Mouse (Mus musculus): Measurements from ENCODE around the gene Lypla2. TPM values are rescaled to one million over a fixed set of nuclear protein-coding genes. Genes with fewer than 3 reads are reported as not detected.

The Lypla2 gene
- 73.0 and 77.4 TPM in 2 replicates for polyA plus RNA-seq (2016; fragmentation: Nextera tagmentation; extraction: Ambion mirVana)

- H3K4me2 ChIP-seq, result peak within 1 kb of the TSS; percentile 92
- WGBS, result 3% methylated on average over 19 of the region's 19 CpGs
- H3K9ac ChIP-seq, result peak within 1 kb of the TSS; percentile 93
- H3K27me3 ChIP-seq (replicated peaks), result no peaks in the 10 kb centered on the region
- peaks cover 59% of the 10 kb centered on the region for H3K36me3 ChIP-seq
- peak; percentile 82 for ATAC-seq (ENCODE audit: insufficient number of reproducible peaks, low FRiP score)
- H3K4me1 ChIP-seq (replicated peaks), result peaks cover 22% of the 10 kb centered on the region
- no peaks in the 10 kb centered on the region for H3K9me3 ChIP-seq (replicated peaks)
- H3K27ac ChIP-seq (ENCODE audit: poor library complexity, severe bottlenecking), result peak within 1 kb of the TSS; percentile 41; the same call in 1 of the 2 replicates
- H3K4me3 ChIP-seq, result peak within 1 kb of the TSS; percentile 89
Observed at GRCm38 (mm10) chr4:135972556-135972906, at the start of gene Lypla2. TSS of gene Lypla2 (minus strand) at chr4:135972626.

GRCm38 (mm10) chr4:136021549-136022047 is 49.2 kb upstream of the Lypla2 start, which contains the start of gene Eloa:
TSS of gene Eloa (minus strand) at chr4:136021763.
- peak within 1 kb of the TSS; percentile 95 for H3K4me2 ChIP-seq
- no peaks in the 10 kb centered on the region for H3K36me3 ChIP-seq
- H3K27me3 ChIP-seq (replicated peaks), result no peaks in the 10 kb centered on the region
- peak within 1 kb of the TSS; percentile 98 for H3K4me3 ChIP-seq
- H3K9me3 ChIP-seq (replicated peaks), result no peaks in the 10 kb centered on the region
- H3K27ac ChIP-seq (ENCODE audit: poor library complexity, severe bottlenecking), result peak within 1 kb of the TSS; percentile 81
- peak within 1 kb of the TSS; percentile 99 for H3K9ac ChIP-seq
- WGBS, result under 1% methylated on average over 41 of the region's 48 CpGs
- ATAC-seq (ENCODE audit: insufficient number of reproducible peaks, low FRiP score), result peak; percentile 100
- peaks cover 14% of the 10 kb centered on the region for H3K4me1 ChIP-seq (replicated peaks)

GRCm38 (mm10) chr4:136020743-136021548 is 48.5 kb upstream of the Lypla2 start:
- peak overlapping the region; percentile 95 for H3K4me2 ChIP-seq
- H3K9me3 ChIP-seq (replicated peaks), result no peaks in the 10 kb centered on the region
- H3K4me1 ChIP-seq (replicated peaks), result peaks cover 18% of the 10 kb centered on the region
- H3K9ac ChIP-seq, result peak overlapping the region; percentile 99
- H3K4me3 ChIP-seq, result peak overlapping the region; percentile 98
- H3K27ac ChIP-seq (ENCODE audit: poor library complexity, severe bottlenecking), result peak overlapping the region; percentile 81
- WGBS, result under 1% methylated on average over 49 of the region's 62 CpGs
- H3K27me3 ChIP-seq (replicated peaks), result no peaks in the 10 kb centered on the region
- peak; percentile 75 for ATAC-seq (ENCODE audit: insufficient number of reproducible peaks, low FRiP score)
- no peaks in the 10 kb centered on the region for H3K36me3 ChIP-seq

- no peaks in the 10 kb centered on the region for H3K9me3 ChIP-seq (replicated peaks)
- H3K27ac ChIP-seq (ENCODE audit: poor library complexity, severe bottlenecking), result no peak overlapping the region
- 84% methylated on average over 3 of the region's 3 CpGs for WGBS
- no peak overlapping the region for H3K4me3 ChIP-seq
- ATAC-seq (ENCODE audit: insufficient number of reproducible peaks, low FRiP score), result no peak
- no peaks in the 10 kb centered on the region for H3K27me3 ChIP-seq (replicated peaks)
- peaks cover 18% of the 10 kb centered on the region for H3K4me1 ChIP-seq (replicated peaks)
- no peak overlapping the region for H3K4me2 ChIP-seq
- peaks cover 29% of the 10 kb centered on the region for H3K36me3 ChIP-seq
- no peak overlapping the region for H3K9ac ChIP-seq
Observed at GRCm38 (mm10) chr4:136016059-136016602, 43.7 kb upstream of the Lypla2 start.

GRCm38 (mm10) chr4:136010586-136010985 is 38.2 kb upstream of the Lypla2 start:
- ATAC-seq (ENCODE audit: insufficient number of reproducible peaks, low FRiP score), result no peak
- Histone ChIP-seq H3K27me3 (replicated peaks) (no peaks in the 10 kb centered on the region), H3K9ac (no peak overlapping the region), H3K36me3 (peaks cover 80% of the 10 kb centered on the region), H3K4me3 (no peak overlapping the region), H3K27ac (ENCODE audit: poor library complexity, severe bottlenecking) (no peak overlapping the region), H3K9me3 (replicated peaks) (no peaks in the 10 kb centered on the region), H3K4me2 (no peak overlapping the region), H3K4me1 (replicated peaks) (no peaks in the 10 kb centered on the region)
- WGBS, result 85% methylated on average over 4 of the region's 4 CpGs

GRCm38 (mm10) chr4:136008782-136009447 is 36.5 kb upstream of the Lypla2 start:
- Histone ChIP-seq H3K4me1 (replicated peaks) (0 out of 2 replicates have a peak, but pooled peaks cover 3% of the 10 kb centered on the region), H3K27me3 (replicated peaks) (no peaks in the 10 kb centered on the region), H3K36me3 (peaks cover 93% of the 10 kb centered on the region), H3K9ac (no peak overlapping the region), H3K27ac (ENCODE audit: poor library complexity, severe bottlenecking) (no peak overlapping the region), H3K9me3 (replicated peaks) (no peaks in the 10 kb centered on the region), H3K4me2 (no peak overlapping the region), H3K4me3 (no peak overlapping the region)
- WGBS, result 94% methylated on average over 8 of the region's 8 CpGs
- ATAC-seq (ENCODE audit: insufficient number of reproducible peaks, low FRiP score), result no peak

- no peak overlapping the region for H3K4me2 ChIP-seq
- H3K9ac ChIP-seq, result no peak overlapping the region
- H3K36me3 ChIP-seq, result peaks cover 93% of the 10 kb centered on the region
- no peaks in the 10 kb centered on the region for H3K9me3 ChIP-seq (replicated peaks)
- H3K4me3 ChIP-seq, result no peak overlapping the region
- 89% methylated on average over 3 of the region's 3 CpGs for WGBS
- ATAC-seq (ENCODE audit: insufficient number of reproducible peaks, low FRiP score), result no peak
- 0 out of 2 replicates have a peak, but pooled peaks cover 3% of the 10 kb centered on the region for H3K4me1 ChIP-seq (replicated peaks)
- H3K27me3 ChIP-seq (replicated peaks), result no peaks in the 10 kb centered on the region
- H3K27ac ChIP-seq (ENCODE audit: poor library complexity, severe bottlenecking), result no peak overlapping the region
Observed at GRCm38 (mm10) chr4:136006821-136007220, 34.4 kb upstream of the Lypla2 start.

- peaks cover 83% of the 10 kb centered on the region for H3K36me3 ChIP-seq
- 90% methylated on average over 2 of the region's 2 CpGs for WGBS
- H3K9me3 ChIP-seq (replicated peaks), result no peaks in the 10 kb centered on the region
- no peak for ATAC-seq (ENCODE audit: insufficient number of reproducible peaks, low FRiP score)
- no peak overlapping the region for H3K27ac ChIP-seq (ENCODE audit: poor library complexity, severe bottlenecking)
- no peaks in the 10 kb centered on the region for H3K27me3 ChIP-seq (replicated peaks)
- 0 out of 2 replicates have a peak, but pooled peaks cover 3% of the 10 kb centered on the region for H3K4me1 ChIP-seq (replicated peaks)
- H3K9ac ChIP-seq, result no peak overlapping the region
- no peak overlapping the region for H3K4me2 ChIP-seq
- H3K4me3 ChIP-seq, result no peak overlapping the region
Observed at GRCm38 (mm10) chr4:136004921-136005320, 32.5 kb upstream of the Lypla2 start.

GRCm38 (mm10) chr4:136004107-136004675 is 31.8 kb upstream of the Lypla2 start:
- ATAC-seq (ENCODE audit: insufficient number of reproducible peaks, low FRiP score), result no peak
- Histone ChIP-seq H3K27ac (ENCODE audit: poor library complexity, severe bottlenecking) (no peak overlapping the region), H3K4me2 (no peak overlapping the region), H3K9me3 (replicated peaks) (no peaks in the 10 kb centered on the region), H3K27me3 (replicated peaks) (no peaks in the 10 kb centered on the region), H3K9ac (no peak overlapping the region), H3K4me3 (no peak overlapping the region), H3K36me3 (peaks cover 76% of the 10 kb centered on the region), H3K4me1 (replicated peaks) (0 out of 2 replicates have a peak, but pooled peaks cover 3% of the 10 kb centered on the region)
- 82% methylated on average over 5 of the region's 5 CpGs for WGBS

- Histone ChIP-seq H3K27me3 (replicated peaks) (no peaks in the 10 kb centered on the region), H3K9me3 (replicated peaks) (peaks cover 10% of the 10 kb centered on the region; the same call in 1 of the 2 replicates), H3K9ac (no peak overlapping the region), H3K4me1 (replicated peaks) (no peaks in the 10 kb centered on the region), H3K27ac (ENCODE audit: poor library complexity, severe bottlenecking) (no peak overlapping the region), H3K4me3 (no peak overlapping the region), H3K36me3 (no peaks in the 10 kb centered on the region), H3K4me2 (no peak overlapping the region)
- 78% methylated on average over 4 of the region's 4 CpGs for WGBS
- no peak for ATAC-seq (ENCODE audit: insufficient number of reproducible peaks, low FRiP score)
Observed at GRCm38 (mm10) chr4:135995118-135995517, 22.7 kb upstream of the Lypla2 start.
